Mouse (Mus musculus) erythroblast, embryonic 14.5 days (primary cell): ENCODE results near the gene Saal1.

Experiments used
- GATA1 ChIP-seq: IDR thresholded peaks from 2 replicates; pipeline ENCODE4 v1.6.1; 2012; ENCODE audit warnings: low read length, inconsistent platforms, mixed read lengths
- TAL1 ChIP-seq: IDR thresholded peaks from 3 replicates; pipeline ENCODE4 v1.6.1; 2012; ENCODE audit warnings: low read length, inconsistent platforms, mixed read lengths

DNA sequence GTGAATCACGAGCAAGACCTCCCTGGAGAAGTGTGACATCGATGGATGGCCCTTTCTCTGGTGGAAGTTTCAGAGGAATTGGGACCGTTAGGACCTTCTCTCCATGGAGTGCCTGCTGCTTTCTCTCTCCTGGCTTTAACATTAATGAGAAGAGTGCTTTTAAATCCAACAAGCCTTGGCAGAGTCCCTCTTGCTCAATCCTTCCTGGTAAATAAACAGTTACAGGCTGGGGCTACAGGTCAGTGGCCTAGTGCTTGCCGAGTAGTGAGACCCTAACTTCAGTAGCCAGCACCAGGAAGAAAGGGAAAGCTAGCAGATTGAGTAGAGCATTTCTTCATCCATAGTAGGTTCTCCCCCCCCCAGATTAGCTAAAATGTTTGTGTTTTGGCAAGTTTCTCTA is 22.0 kb upstream of the Saal1 start, which contains the start of gene Saa4:
- TF ChIP-seq TAL1: no peak
- TF ChIP-seq GATA1: no peak
